Mouse (Mus musculus) liver, embryonic 11.5 days (tissue): ENCODE results near the gene Arih2. TPM values are rescaled to one million over a fixed set of nuclear protein-coding genes. Genes with fewer than 3 reads are reported as not detected.

Experiments used
- ATAC-seq: fragments of 200-750 bp; cut with Nextera tagmentation; replicated peaks from 2 replicates; pipeline ENCODE4 v1.8.0; 2017; ENCODE audit warnings: moderate number of reproducible peaks, mild to moderate bottlenecking, moderate TSS enrichment, moderate library complexity; ENCODE audit not compliant: low FRiP score
- DNase-seq: peaks from one replicate; pipeline ENCODE4 v3.0.0-alpha.2; 2017; ENCODE audit warnings: low spot score
- H3K27ac ChIP-seq: fragments of 300-500 bp; sonication (generic); 2 replicates; pipeline ENCODE4 v1.5.1; 2014; ENCODE audit warnings: mild to moderate bottlenecking, low read depth, low read length, control low read depth
- H3K27me3 ChIP-seq: fragments of 300-500 bp; sonication (generic); replicated peaks from 2 replicates; pipeline ENCODE4 v1.6.1; 2014; ENCODE audit warnings: low read length, mixed read lengths; ENCODE audit not compliant: control insufficient read depth, insufficient read depth
- H3K36me3 ChIP-seq: fragments of 300-500 bp; sonication (generic); 2 replicates; pipeline ENCODE4 v1.6.1; 2014; ENCODE audit warnings: mild to moderate bottlenecking, low read length, moderate library complexity, mixed read lengths; ENCODE audit not compliant: control insufficient read depth, insufficient read depth
- H3K4me1 ChIP-seq: fragments of 300-500 bp; sonication (generic); replicated peaks from 2 replicates; pipeline ENCODE4 v1.6.1; 2014; ENCODE audit warnings: low read length, mixed read lengths; ENCODE audit not compliant: control insufficient read depth, insufficient read depth
- H3K4me2 ChIP-seq: fragments of 300-500 bp; sonication (generic); 2 replicates; pipeline ENCODE4 v1.6.1; 2014; ENCODE audit warnings: mild to moderate bottlenecking, control low read depth, moderate library complexity
- H3K4me3 ChIP-seq: fragments of 300-500 bp; sonication (generic); 2 replicates; pipeline ENCODE4 v1.5.1; 2014; ENCODE audit warnings: low read depth, low read length, control low read depth
- H3K9ac ChIP-seq: fragments of 300-500 bp; sonication (generic); 2 replicates; pipeline ENCODE4 v1.6.1; 2014; ENCODE audit warnings: low read depth, low read length, control low read depth
- H3K9me3 ChIP-seq: fragments of 300-500 bp; sonication (generic); 2 replicates; pipeline ENCODE4 v1.6.1; 2016; ENCODE audit warnings: low read length, inconsistent platforms, mixed read lengths; ENCODE audit not compliant: control insufficient read depth
- WGBS: fragments of 180-500 bp; shearing (Covaris S2); extraction: QIAGEN DNeasy Blood & Tissue Kit; methylation state at CpG from one replicate; pipeline ENCODE4 v1.1.7; 2014; 5-methylcytosine and 5-hydroxymethylcytosine counted together
- polyA plus RNA-seq: library from polyadenylated mRNA; unstranded; fragments of >200 nt; fragmentation: Nextera tagmentation; extraction: Ambion mirVana; gene quantifications from 2 replicates; pipeline ENCODE4 v1.2.1, GENCODE M21; 2014

The Arih2 gene
- polyA plus RNA-seq, 1 experiment from 2014 or later = 47.7 TPM

DNA sequence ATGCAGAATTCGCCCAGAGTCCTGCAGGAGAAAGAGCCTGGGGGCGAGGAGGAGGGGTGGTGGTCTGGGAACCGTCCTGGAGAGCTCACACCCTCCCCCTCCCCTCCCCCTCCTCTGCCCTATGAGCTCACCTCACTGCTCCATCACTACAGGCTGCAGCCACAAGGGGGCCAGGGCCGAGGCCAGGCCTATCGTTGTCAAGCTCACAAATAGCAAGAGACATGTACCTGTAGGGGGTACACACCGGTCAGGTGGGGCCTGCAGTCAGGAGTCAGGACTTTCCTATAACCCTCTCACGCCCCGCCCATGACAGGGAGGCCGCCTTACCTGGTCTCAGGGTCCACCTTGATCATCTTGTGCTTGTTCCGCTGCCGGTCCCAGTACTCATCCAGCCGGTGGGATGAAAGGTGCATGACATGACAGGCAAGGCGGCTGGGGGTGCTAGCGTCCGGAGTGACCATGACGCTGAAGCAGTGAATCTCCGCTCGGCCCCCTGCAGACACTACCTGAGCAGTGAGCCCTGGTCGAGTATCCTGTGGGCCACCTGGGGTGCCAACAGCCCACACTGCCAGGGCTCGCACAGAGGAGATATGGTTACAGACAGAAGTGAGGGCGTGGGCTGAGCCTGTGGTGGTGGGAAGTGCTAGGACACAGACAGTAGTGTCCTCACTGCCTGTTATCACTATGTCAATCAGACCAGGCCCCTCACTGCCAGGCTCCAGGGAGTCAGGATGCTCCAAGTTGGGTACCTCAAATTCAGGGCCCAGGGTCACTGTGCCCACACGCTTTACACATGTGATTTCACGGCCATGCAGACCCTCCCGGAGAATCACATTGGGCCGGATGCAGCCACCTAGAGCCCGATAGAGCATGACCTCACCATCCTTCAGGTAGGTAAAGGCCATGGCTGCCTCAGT, 75.2 kb downstream of the Arih2 start:
- Histone ChIP-seq H3K4me2 (no peak overlapping the region), H3K4me3 (no peak overlapping the region), H3K9me3 (no peaks in the 10 kb centered on the region), H3K27me3 (no peaks in the 10 kb centered on the region), H3K4me1 (peaks cover 28% of the 10 kb centered on the region), H3K9ac (no peak overlapping the region), H3K27ac (no peak overlapping the region), H3K36me3 (peaks cover 34% of the 10 kb centered on the region)
- peak; percentile 66 for DNase-seq
- ATAC-seq = no peak
- WGBS = 61% methylated on average over 26 of the region's 26 CpGs

- Histone ChIP-seq H3K4me1 (peaks cover 36% of the 10 kb centered on the region), H3K9me3 (no peaks in the 10 kb centered on the region), H3K4me2 (no peak overlapping the region), H3K27me3 (no peaks in the 10 kb centered on the region), H3K36me3 (peaks cover 34% of the 10 kb centered on the region), H3K4me3 (peak overlapping the region; percentile 6; the same call in 1 of the 2 replicates), H3K9ac (no peak overlapping the region), H3K27ac (no peak overlapping the region)
- ATAC-seq (no peak), DNase-seq (no peak)
- whole genome bisulfite sequencing = 89% methylated on average over 10 of the region's 10 CpGs
Measured at GRCm38 (mm10) chr9:108572321-108572720, 76.9 kb downstream of the Arih2 start.

DNA sequence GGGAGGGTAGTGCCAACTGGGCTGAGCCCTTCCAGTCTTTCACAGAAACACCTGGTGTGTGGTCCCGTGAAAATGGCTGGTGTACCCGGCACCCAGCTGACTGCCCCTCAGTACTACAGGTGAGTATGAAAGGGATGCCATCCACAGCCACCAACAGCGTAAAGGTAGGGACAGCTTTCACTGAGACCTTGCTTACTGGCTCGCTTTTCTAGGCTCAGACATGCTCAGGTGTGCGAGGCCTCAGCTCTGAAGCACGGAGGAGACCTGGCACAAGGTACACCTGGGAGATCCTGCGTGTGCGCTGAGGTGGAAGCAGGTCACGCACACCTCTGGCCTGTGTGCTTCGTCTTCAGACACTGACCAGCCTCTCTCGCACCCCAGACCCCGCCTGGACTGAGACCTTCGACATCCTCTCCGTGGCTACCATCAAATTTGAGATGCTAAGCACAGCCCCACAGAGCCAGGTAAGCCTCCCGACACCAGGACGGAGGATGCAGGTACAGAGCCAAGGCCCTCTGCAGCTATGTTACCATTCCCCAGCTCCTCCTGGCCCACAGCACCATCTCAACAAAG, 77.7 kb downstream of the Arih2 start:
- DNase-seq = no peak
- Histone ChIP-seq H3K4me2 (no peak overlapping the region), H3K27ac (no peak overlapping the region), H3K9ac (no peak overlapping the region), H3K4me3 (no peak overlapping the region), H3K9me3 (no peaks in the 10 kb centered on the region), H3K36me3 (peaks cover 33% of the 10 kb centered on the region), H3K4me1 (peaks cover 30% of the 10 kb centered on the region), H3K27me3 (no peaks in the 10 kb centered on the region)
- 91% methylated on average over 16 of the region's 16 CpGs for WGBS
- no peak for ATAC-seq

DNA sequence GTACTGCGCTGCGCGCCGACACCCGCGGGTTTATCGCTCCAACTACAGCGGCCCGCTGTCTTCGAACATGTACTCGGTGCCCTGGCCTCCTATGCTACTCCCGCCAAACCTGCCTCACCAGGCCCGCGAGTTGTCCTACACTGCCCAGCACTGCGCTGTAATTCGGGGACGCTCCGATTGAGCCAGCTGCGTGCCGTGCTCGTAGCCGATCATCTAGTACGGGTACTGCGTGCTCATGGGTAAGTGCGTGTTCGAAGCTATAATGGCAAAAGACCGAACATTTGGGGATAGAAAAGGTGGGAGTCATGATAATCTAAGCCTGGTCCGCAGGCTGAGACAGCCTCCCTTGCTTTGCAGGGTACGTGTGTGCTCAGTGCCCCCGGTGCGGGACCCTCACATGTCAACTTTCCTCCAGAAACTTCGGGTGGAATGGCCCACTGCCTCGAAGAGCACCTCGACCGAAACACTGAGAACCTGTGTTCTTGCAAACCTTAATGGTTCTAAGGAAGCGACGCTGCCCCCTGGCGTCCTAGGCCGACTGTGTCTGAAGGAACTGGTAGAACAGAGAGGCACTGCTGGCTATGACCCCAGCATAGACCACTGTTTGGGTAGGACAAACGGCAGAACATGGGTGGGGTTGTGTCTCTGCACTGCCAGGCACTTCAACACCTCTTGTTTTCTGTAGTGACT, 78.8 kb downstream of the Arih2 start:
- WGBS = 2% methylated on average over 40 of the region's 40 CpGs
- Histone ChIP-seq H3K4me1 (peaks cover 39% of the 10 kb centered on the region), H3K4me3 (peak overlapping the region; percentile 78), H3K4me2 (peak overlapping the region; percentile 100), H3K9me3 (no peaks in the 10 kb centered on the region), H3K36me3 (peaks cover 30% of the 10 kb centered on the region), H3K9ac (peak overlapping the region; percentile 65), H3K27me3 (no peaks in the 10 kb centered on the region), H3K27ac (peak overlapping the region; percentile 60)
- ATAC-seq = peak; percentile 12
- peak; percentile 79 for DNase-seq

GRCm38 (mm10) chr9:108569381-108570206, 79.6 kb downstream of the Arih2 start, which contains the start of gene Dalrd3:
Gene Dalrd3 (plus strand): TSS chr9:108569886.
- H3K27me3 ChIP-seq = no peaks in the 10 kb centered on the region
- peak within 1 kb of the TSS; percentile 100 for H3K4me2 ChIP-seq
- H3K9me3 ChIP-seq = no peaks in the 10 kb centered on the region
- DNase-seq (peak; percentile 87), ATAC-seq (peak; percentile 74)
- H3K4me3 ChIP-seq = peak within 1 kb of the TSS; percentile 78
- H3K4me1 ChIP-seq = peaks cover 39% of the 10 kb centered on the region
- WGBS = 5% methylated on average over 42 of the region's 42 CpGs
- peak within 1 kb of the TSS; percentile 85 for H3K9ac ChIP-seq
- H3K27ac ChIP-seq = peak within 1 kb of the TSS; percentile 98
- H3K36me3 ChIP-seq = peaks cover 34% of the 10 kb centered on the region

GRCm38 (mm10) chr9:108568511-108568921, 80.7 kb downstream of the Arih2 start:
- 52% methylated on average over 17 of the region's 17 CpGs for WGBS
- no peaks in the 10 kb centered on the region for H3K9me3 ChIP-seq
- H3K27me3 ChIP-seq = no peaks in the 10 kb centered on the region
- H3K9ac ChIP-seq = peak overlapping the region; percentile 85
- H3K27ac ChIP-seq = peak overlapping the region; percentile 98
- DNase-seq = peak; percentile 36
- ATAC-seq = no peak
- peaks cover 39% of the 10 kb centered on the region for H3K36me3 ChIP-seq
- H3K4me2 ChIP-seq = peak overlapping the region; percentile 100
- H3K4me3 ChIP-seq = peak overlapping the region; percentile 78
- peaks cover 47% of the 10 kb centered on the region for H3K4me1 ChIP-seq

GRCm38 (mm10) chr9:108567931-108568419, 81.2 kb downstream of the Arih2 start:
- Histone ChIP-seq H3K27ac (peak overlapping the region; percentile 98), H3K36me3 (peaks cover 38% of the 10 kb centered on the region), H3K9ac (peak overlapping the region; percentile 85), H3K4me1 (peaks cover 47% of the 10 kb centered on the region), H3K4me3 (peak overlapping the region; percentile 78), H3K4me2 (peak overlapping the region; percentile 100), H3K9me3 (no peaks in the 10 kb centered on the region), H3K27me3 (no peaks in the 10 kb centered on the region)
- WGBS = 7% methylated on average over 18 of the region's 18 CpGs
- ATAC-seq (no peak), DNase-seq (no peak)
